Mouse (Mus musculus): ENCODE data around the gene Gm5788. TPM values are rescaled to one million over a fixed set of nuclear protein-coding genes. Genes with fewer than 3 reads are reported as not detected.
A peak's percentile ranks its signal among the peaks of the same experiment; 100 is the strongest.
"Not testable (repeated sequence)": the region's sequence is repeated elsewhere in the genome, so short reads cannot be mapped to it uniquely, and the experiment has no call there.

Gene Gm5788
- polyA plus RNA-seq (2016; fragmentation: Nextera tagmentation; extraction: Ambion mirVana) = not detected in 2 replicates

GRCm38 (mm10) chr12:87494421-87494820 lies at the start of gene Gm5788:
TSS of gene Gm5788 (plus strand) at chr12:87494721.
- not testable (repeated sequence) for ATAC-seq (ENCODE audit: low FRiP score, low read depth); H3K4me2 ChIP-seq (replicated peaks); H3K27me3 ChIP-seq (replicated peaks); H3K27ac ChIP-seq; H3K4me3 ChIP-seq; H3K9ac ChIP-seq; H3K9me3 ChIP-seq; H3K4me1 ChIP-seq; H3K36me3 ChIP-seq
- 96% methylated on average over 3 of the region's 3 CpGs for WGBS

- no peak overlapping the region for H3K9ac ChIP-seq
- H3K4me2 ChIP-seq (replicated peaks) = no peak overlapping the region
- peaks cover 5% of the 10 kb centered on the region; the same call in 1 of the 2 replicates for H3K4me1 ChIP-seq
- no peaks in the 10 kb centered on the region for H3K9me3 ChIP-seq
- peaks cover 75% of the 10 kb centered on the region for H3K36me3 ChIP-seq
- 94% methylated on average over 9 of the region's 9 CpGs for WGBS
- H3K27ac ChIP-seq = no peak overlapping the region
- no peak overlapping the region for H3K4me3 ChIP-seq
- no peaks in the 10 kb centered on the region for H3K27me3 ChIP-seq (replicated peaks)
- no peak for ATAC-seq (ENCODE audit: low FRiP score, low read depth)
These were observed 45.1 kb upstream of the Gm5788 start for GRCm38 (mm10) chr12:87449456-87449855.

GRCm38 (mm10) chr12:87464678-87465297 lies 29.7 kb upstream of the Gm5788 start:
- Histone ChIP-seq H3K27ac (no peak overlapping the region), H3K4me3 (no peak overlapping the region), H3K4me2 (replicated peaks) (no peak overlapping the region), H3K4me1 (no peaks in the 10 kb centered on the region), H3K36me3 (peaks cover 68% of the 10 kb centered on the region), H3K9me3 (no peaks in the 10 kb centered on the region), H3K9ac (no peak overlapping the region), H3K27me3 (replicated peaks) (no peaks in the 10 kb centered on the region)
- ATAC-seq (ENCODE audit: low FRiP score, low read depth) = no peak
- 82% methylated on average over 6 of the region's 6 CpGs for WGBS

GRCm38 (mm10) chr12:87470263-87471136 lies 24.0 kb upstream of the Gm5788 start:
- Histone ChIP-seq H3K27me3 (replicated peaks) (no peaks in the 10 kb centered on the region), H3K27ac (no peak overlapping the region), H3K4me2 (replicated peaks) (peak overlapping the region; percentile 64), H3K9ac (0 out of 2 replicates have a peak overlapping the region, but pooled peaks have one; percentile 13), H3K4me3 (0 out of 2 replicates have a peak overlapping the region, but pooled peaks have one; percentile 66), H3K9me3 (no peaks in the 10 kb centered on the region), H3K4me1 (peaks cover 10% of the 10 kb centered on the region), H3K36me3 (peaks cover 19% of the 10 kb centered on the region)
- 61% methylated on average over 7 of the region's 7 CpGs for WGBS
- no peak for ATAC-seq (ENCODE audit: low FRiP score, low read depth)

- H3K4me1 ChIP-seq = peaks cover 10% of the 10 kb centered on the region
- peak overlapping the region; percentile 66 for H3K4me3 ChIP-seq
- WGBS = under 1% methylated on average over 19 of the region's 19 CpGs
- no peaks in the 10 kb centered on the region for H3K27me3 ChIP-seq (replicated peaks)
- no peak for ATAC-seq (ENCODE audit: low FRiP score, low read depth)
- H3K36me3 ChIP-seq = peaks cover 18% of the 10 kb centered on the region
- peak overlapping the region; percentile 84 for H3K9ac ChIP-seq
- H3K9me3 ChIP-seq = no peaks in the 10 kb centered on the region
- H3K27ac ChIP-seq = peak overlapping the region; percentile 64; the same call in 1 of the 2 replicates
- H3K4me2 ChIP-seq (replicated peaks) = peak overlapping the region; percentile 64
These were observed 23.0 kb upstream of the Gm5788 start for GRCm38 (mm10) chr12:87471421-87471963.

GRCm38 (mm10) chr12:87471964-87472786 lies 22.3 kb upstream of the Gm5788 start, which contains the start of gene Snw1:
TSS of gene Snw1 (minus strand) at chr12:87472274.
- H3K36me3 ChIP-seq = peaks cover 11% of the 10 kb centered on the region
- no peaks in the 10 kb centered on the region for H3K27me3 ChIP-seq (replicated peaks)
- no peaks in the 10 kb centered on the region for H3K9me3 ChIP-seq
- H3K4me1 ChIP-seq = peaks cover 10% of the 10 kb centered on the region
- H3K27ac ChIP-seq = peak within 1 kb of the TSS; percentile 64
- H3K9ac ChIP-seq = peak within 1 kb of the TSS; percentile 84
- ATAC-seq (ENCODE audit: low FRiP score, low read depth) = peak; percentile 95
- 3% methylated on average over 45 of the region's 45 CpGs for WGBS
- H3K4me2 ChIP-seq (replicated peaks) = peak within 1 kb of the TSS; percentile 64
- H3K4me3 ChIP-seq = peak within 1 kb of the TSS; percentile 66

- Histone ChIP-seq H3K9me3 (no peaks in the 10 kb centered on the region), H3K9ac (no peak overlapping the region), H3K27me3 (replicated peaks) (no peaks in the 10 kb centered on the region), H3K4me1 (peaks cover 10% of the 10 kb centered on the region), H3K4me3 (no peak overlapping the region), H3K4me2 (replicated peaks) (no peak overlapping the region), H3K36me3 (no peaks in the 10 kb centered on the region), H3K27ac (no peak overlapping the region)
- 80% methylated on average over 3 of the region's 3 CpGs for WGBS
- no peak for ATAC-seq (ENCODE audit: low FRiP score, low read depth)
These were observed 19.8 kb upstream of the Gm5788 start for GRCm38 (mm10) chr12:87474756-87475155.

GRCm38 (mm10) chr12:87482482-87482881 lies 12.0 kb upstream of the Gm5788 start:
- H3K4me1 ChIP-seq; H3K4me3 ChIP-seq; H3K27me3 ChIP-seq (replicated peaks); H3K4me2 ChIP-seq (replicated peaks); H3K36me3 ChIP-seq; ATAC-seq (ENCODE audit: low FRiP score, low read depth); H3K27ac ChIP-seq; H3K9ac ChIP-seq; H3K9me3 ChIP-seq: not testable (repeated sequence)
- 85% methylated on average over 5 of the region's 5 CpGs for WGBS

- H3K4me3 ChIP-seq; H3K27ac ChIP-seq; H3K4me1 ChIP-seq; H3K36me3 ChIP-seq; H3K9ac ChIP-seq; H3K4me2 ChIP-seq (replicated peaks); H3K9me3 ChIP-seq; ATAC-seq (ENCODE audit: low FRiP score, low read depth); H3K27me3 ChIP-seq (replicated peaks): not testable (repeated sequence)
- WGBS = 67% methylated on average over 2 of the region's 2 CpGs
These were observed 5.8 kb upstream of the Gm5788 start for GRCm38 (mm10) chr12:87488683-87489082.

- H3K4me3 ChIP-seq; H3K4me2 ChIP-seq (replicated peaks); H3K36me3 ChIP-seq; H3K9me3 ChIP-seq; H3K4me1 ChIP-seq; H3K9ac ChIP-seq; H3K27ac ChIP-seq; H3K27me3 ChIP-seq (replicated peaks); ATAC-seq (ENCODE audit: low FRiP score, low read depth): not testable (repeated sequence)
- 85% methylated on average over 4 of the region's 4 CpGs for WGBS
These were observed 19.5 kb downstream of the Gm5788 start, which contains the start of gene Gm8300 for GRCm38 (mm10) chr12:87514016-87514415. TSS of gene Gm8300 (plus strand) at chr12:87514316.

GRCm38 (mm10) chr12:87519616-87520015 lies 25.1 kb downstream of the Gm5788 start:
- not testable (repeated sequence) for H3K4me1 ChIP-seq; H3K36me3 ChIP-seq; H3K27ac ChIP-seq; ATAC-seq (ENCODE audit: low FRiP score, low read depth); H3K4me2 ChIP-seq (replicated peaks); H3K9me3 ChIP-seq; H3K4me3 ChIP-seq; H3K27me3 ChIP-seq (replicated peaks); H3K9ac ChIP-seq
- WGBS = 71% methylated on average over 3 of the region's 3 CpGs
